Mouse (Mus musculus) stomach, embryonic 14.5 days (tissue): ENCODE data around the gene Pde9a. TPM values are rescaled to one million over a fixed set of nuclear protein-coding genes. Genes with fewer than 3 reads are reported as not detected.
A peak's percentile ranks its signal among the peaks of the same experiment; 100 is the strongest.

Source experiments
- ATAC-seq: fragments of 200-750 bp; cut with Nextera tagmentation; 2 replicates; pipeline ENCODE4 v1.8.0; 2017; ENCODE audit warnings: low read depth, moderate TSS enrichment; ENCODE audit not compliant: insufficient number of reproducible peaks, insufficient read depth, low FRiP score
- H3K27ac ChIP-seq: fragments of 300-500 bp; sonication (generic); 2 replicates; pipeline ENCODE4 v1.5.1; 2014; ENCODE audit warnings: mild to moderate bottlenecking, low read length, moderate library complexity, mixed read lengths
- H3K27me3 ChIP-seq: fragments of 300-500 bp; sonication (generic); 2 replicates; pipeline ENCODE4 v1.6.1; 2014; ENCODE audit warnings: low read length, control low read depth, mixed read lengths; ENCODE audit not compliant: control insufficient read depth, insufficient read depth
- H3K36me3 ChIP-seq: fragments of 300-500 bp; sonication (generic); 2 replicates; pipeline ENCODE4 v1.6.1; 2014; ENCODE audit warnings: mild to moderate bottlenecking, control low read depth, low read length, moderate library complexity, mixed read lengths; ENCODE audit not compliant: control insufficient read depth, insufficient read depth
- H3K4me1 ChIP-seq: fragments of 300-500 bp; sonication (generic); 2 replicates; pipeline ENCODE4 v1.6.1; 2014; ENCODE audit warnings: low read length, control low read depth, mixed read lengths; ENCODE audit not compliant: control insufficient read depth, insufficient read depth
- H3K4me2 ChIP-seq: fragments of 300-500 bp; sonication (generic); replicated peaks from 2 replicates; pipeline ENCODE4 v1.6.1; 2014; ENCODE audit warnings: low read depth, low read length, control low read depth
- H3K4me3 ChIP-seq: fragments of 300-500 bp; sonication (generic); 2 replicates; pipeline ENCODE4 v1.5.1; 2014; ENCODE audit warnings: low read depth, low read length, control low read depth
- H3K9ac ChIP-seq: fragments of 300-500 bp; sonication (generic); replicated peaks from 2 replicates; pipeline ENCODE4 v1.6.1; 2014; ENCODE audit warnings: low read depth, mild to moderate bottlenecking, control low read depth, low read length, moderate library complexity, mixed read lengths
- H3K9me3 ChIP-seq: fragments of 300-500 bp; sonication (generic); 2 replicates; pipeline ENCODE4 v1.6.1; 2016; ENCODE audit warnings: low read depth, low read length, control low read depth; ENCODE audit not compliant: control insufficient read depth
- whole genome bisulfite sequencing: fragments of 180-500 bp; shearing (Covaris S2); extraction: QIAGEN DNeasy Blood & Tissue Kit; methylation state at CpG from one replicate; pipeline ENCODE4 v1.1.7; 2014; 5-methylcytosine and 5-hydroxymethylcytosine counted together
- polyA plus RNA-seq: library from polyadenylated mRNA; unstranded; fragments of >200 nt; fragmentation: Nextera tagmentation; extraction: Ambion mirVana; gene quantifications from 2 replicates; pipeline ENCODE4 v1.2.1, GENCODE M21; 2014

Pde9a gene
- polyA plus RNA-seq, 1 experiment from 2014 or later = 42.8 TPM

DNA sequence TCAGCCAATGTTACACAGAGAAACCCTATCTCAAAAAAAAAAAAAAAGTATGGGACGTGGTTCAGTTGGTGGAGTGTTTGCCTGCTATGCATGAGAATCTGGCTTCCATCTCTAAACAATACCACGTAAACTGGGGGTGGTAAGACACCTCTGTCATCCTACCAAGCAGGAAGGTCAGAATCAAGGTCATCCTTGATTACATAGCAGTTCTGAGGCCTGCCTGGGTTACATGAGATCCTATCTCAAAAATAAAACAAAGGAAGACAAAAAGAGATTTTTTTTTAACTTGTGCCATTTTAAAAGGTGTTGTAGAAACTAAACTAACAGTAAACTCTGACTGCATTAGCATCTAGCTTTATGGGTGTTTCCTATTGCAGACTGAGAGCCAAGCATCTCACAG lies 66.8 kb downstream of the Pde9a start:
- ATAC-seq = no peak
- H3K9me3 ChIP-seq = no peaks in the 10 kb centered on the region
- H3K9ac ChIP-seq = no peak overlapping the region
- H3K27me3 ChIP-seq = no peaks in the 10 kb centered on the region
- H3K27ac ChIP-seq = peak overlapping the region; percentile 91
- no peak overlapping the region for H3K4me3 ChIP-seq
- peaks cover 46% of the 10 kb centered on the region for H3K4me1 ChIP-seq
- H3K36me3 ChIP-seq = 0 out of 2 replicates have a peak, but pooled peaks cover 4% of the 10 kb centered on the region
- no peak overlapping the region for H3K4me2 ChIP-seq
- 55% methylated on average over 2 of the region's 2 CpGs for WGBS

DNA sequence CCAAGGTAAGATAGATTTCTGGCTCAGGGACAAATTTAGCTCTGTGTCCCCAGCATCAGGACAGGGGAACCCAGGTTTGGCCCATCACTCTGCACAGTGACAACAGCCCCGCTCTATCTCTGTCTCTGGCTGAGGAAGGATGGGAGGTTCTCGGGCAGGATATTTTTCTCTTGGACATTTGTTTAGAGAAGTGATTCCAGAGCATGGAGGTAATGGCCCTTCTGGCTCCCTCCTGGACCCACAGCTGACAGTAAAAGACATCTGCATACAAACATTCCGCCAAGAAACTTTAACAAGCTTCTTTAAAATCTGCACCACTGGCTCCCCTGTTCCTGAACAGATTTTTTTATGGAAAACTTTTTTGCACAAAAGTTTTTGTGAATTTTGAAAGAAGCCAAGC lies 67.5 kb downstream of the Pde9a start:
- H3K4me3 ChIP-seq = no peak overlapping the region
- peaks cover 4% of the 10 kb centered on the region; the same call in 1 of the 2 replicates for H3K36me3 ChIP-seq
- no peak overlapping the region for H3K9ac ChIP-seq
- H3K27me3 ChIP-seq = no peaks in the 10 kb centered on the region
- H3K4me2 ChIP-seq = no peak overlapping the region
- peaks cover 46% of the 10 kb centered on the region for H3K4me1 ChIP-seq
- WGBS = 31% methylated on average over 3 of the region's 3 CpGs
- peak; percentile 35; the same call in 1 of the 2 replicates for ATAC-seq
- peak overlapping the region; percentile 91 for H3K27ac ChIP-seq
- no peaks in the 10 kb centered on the region for H3K9me3 ChIP-seq

DNA sequence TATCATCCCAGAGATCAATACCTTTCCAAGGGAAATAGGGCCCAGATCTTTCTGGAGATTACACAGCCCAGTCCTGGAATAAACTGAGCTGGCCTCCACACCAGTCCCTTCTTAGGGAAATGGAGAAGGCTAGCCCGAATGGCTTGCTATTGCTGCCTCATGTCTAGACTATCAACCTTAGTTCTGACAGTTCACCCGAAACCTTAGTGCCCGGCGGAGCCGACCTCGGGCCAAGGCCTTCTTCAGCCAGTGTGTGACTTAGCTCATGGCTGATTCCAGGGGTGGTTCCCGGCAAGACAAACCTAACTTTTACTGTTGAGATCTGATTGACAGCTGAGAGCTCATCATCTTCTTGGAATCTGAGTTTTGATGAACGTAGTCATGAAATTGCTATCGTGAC lies 68.0 kb downstream of the Pde9a start:
- 50% methylated on average over 9 of the region's 9 CpGs for WGBS
- Histone ChIP-seq H3K36me3 (peaks cover 4% of the 10 kb centered on the region; the same call in 1 of the 2 replicates), H3K4me3 (no peak overlapping the region), H3K9ac (no peak overlapping the region), H3K4me2 (no peak overlapping the region), H3K9me3 (no peaks in the 10 kb centered on the region), H3K4me1 (peaks cover 46% of the 10 kb centered on the region), H3K27ac (peak overlapping the region; percentile 95), H3K27me3 (no peaks in the 10 kb centered on the region)
- ATAC-seq = no peak

DNA sequence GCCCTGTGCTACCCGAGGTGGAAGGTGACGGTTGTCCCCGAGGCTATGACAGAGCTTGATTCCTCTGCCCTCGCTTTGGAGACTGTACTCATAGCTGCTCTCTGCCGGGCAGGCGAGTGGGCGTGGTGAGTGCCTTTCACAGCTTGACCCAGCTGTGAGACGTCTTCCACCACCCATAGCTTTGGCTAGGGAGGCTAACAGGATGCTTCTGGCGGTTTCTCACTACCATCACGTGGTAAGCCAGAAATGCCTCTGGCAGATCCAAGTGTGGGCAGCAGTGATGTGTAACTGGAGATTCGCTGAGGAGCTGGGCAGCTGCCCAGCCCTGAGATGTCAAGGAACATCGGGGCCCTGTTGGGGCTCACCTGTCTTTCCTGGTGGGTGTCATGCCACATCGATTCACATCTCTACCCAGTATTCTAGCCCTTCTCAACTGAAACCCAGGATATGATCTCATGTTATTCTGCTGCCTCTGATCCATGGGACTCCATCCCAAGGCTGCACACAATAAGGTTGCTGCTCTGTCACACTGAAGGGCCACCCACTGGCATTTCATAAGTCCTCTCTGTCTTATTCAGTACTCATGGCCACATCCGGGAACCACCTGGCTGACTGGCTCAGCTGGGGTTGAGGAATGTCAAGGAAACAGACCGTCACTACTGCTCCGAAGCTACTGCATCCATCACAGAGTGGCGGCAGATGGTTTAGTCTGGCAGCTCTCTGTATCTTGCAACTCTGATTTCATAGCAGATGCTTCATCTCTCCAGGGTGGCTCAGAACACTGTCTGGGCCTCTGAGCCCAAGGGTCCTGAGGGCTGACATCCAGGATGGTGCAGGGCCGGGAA lies 70.9 kb downstream of the Pde9a start:
- no peak for ATAC-seq
- Histone ChIP-seq H3K9me3 (no peaks in the 10 kb centered on the region), H3K27me3 (no peaks in the 10 kb centered on the region), H3K4me1 (peaks cover 31% of the 10 kb centered on the region), H3K9ac (no peak overlapping the region), H3K27ac (peak overlapping the region; percentile 64), H3K4me3 (no peak overlapping the region), H3K4me2 (no peak overlapping the region), H3K36me3 (peaks cover 8% of the 10 kb centered on the region)
- WGBS = 48% methylated on average over 18 of the region's 18 CpGs

GRCm38 (mm10) chr17:31460416-31460815 lies 74.4 kb downstream of the Pde9a start:
- WGBS = 70% methylated on average over 4 of the region's 4 CpGs
- H3K4me2 ChIP-seq = no peak overlapping the region
- no peak overlapping the region for H3K9ac ChIP-seq
- peaks cover 15% of the 10 kb centered on the region for H3K4me1 ChIP-seq
- no peak for ATAC-seq
- no peak overlapping the region for H3K4me3 ChIP-seq
- H3K36me3 ChIP-seq = peaks cover 8% of the 10 kb centered on the region
- H3K27me3 ChIP-seq = no peaks in the 10 kb centered on the region
- no peak overlapping the region for H3K27ac ChIP-seq
- no peaks in the 10 kb centered on the region for H3K9me3 ChIP-seq

- H3K9me3 ChIP-seq = no peaks in the 10 kb centered on the region
- no peak overlapping the region for H3K27ac ChIP-seq
- ATAC-seq = no peak
- no peaks in the 10 kb centered on the region for H3K4me1 ChIP-seq
- no peaks in the 10 kb centered on the region for H3K27me3 ChIP-seq
- no peak overlapping the region for H3K4me2 ChIP-seq
- peaks cover 15% of the 10 kb centered on the region for H3K36me3 ChIP-seq
- 93% methylated on average over 2 of the region's 2 CpGs for WGBS
- no peak overlapping the region for H3K9ac ChIP-seq
- H3K4me3 ChIP-seq = no peak overlapping the region
Measured at GRCm38 (mm10) chr17:31462506-31462905, 76.5 kb downstream of the Pde9a start.

DNA sequence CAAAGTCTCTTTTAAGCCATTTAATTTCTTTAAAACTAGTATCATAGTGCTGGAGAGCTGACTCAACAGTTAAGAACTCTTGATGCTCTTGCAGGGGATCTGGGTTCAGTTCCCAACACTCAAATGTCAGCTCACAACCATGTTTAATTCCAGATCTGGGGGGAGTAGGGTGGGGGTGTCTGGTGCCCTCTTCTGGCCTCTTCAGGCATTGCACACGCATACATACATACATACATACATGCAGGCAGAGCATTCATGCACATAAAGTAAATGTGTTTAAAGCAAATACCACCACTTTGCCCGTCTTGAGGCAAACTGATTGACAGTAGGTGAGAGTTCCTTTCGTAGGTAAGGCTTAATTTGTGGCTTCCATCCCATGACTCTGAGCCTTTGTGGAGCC lies 80.8 kb downstream of the Pde9a start:
- Histone ChIP-seq H3K4me3 (no peak overlapping the region), H3K27ac (no peak overlapping the region), H3K9ac (no peak overlapping the region), H3K36me3 (peaks cover 18% of the 10 kb centered on the region), H3K4me2 (no peak overlapping the region), H3K27me3 (no peaks in the 10 kb centered on the region), H3K9me3 (no peaks in the 10 kb centered on the region), H3K4me1 (no peaks in the 10 kb centered on the region)
- 87% methylated on average over 3 of the region's 3 CpGs for WGBS
- ATAC-seq = no peak

- Histone ChIP-seq H3K27ac (no peak overlapping the region), H3K9ac (no peak overlapping the region), H3K9me3 (no peaks in the 10 kb centered on the region), H3K27me3 (no peaks in the 10 kb centered on the region), H3K36me3 (peaks cover 22% of the 10 kb centered on the region), H3K4me1 (no peaks in the 10 kb centered on the region), H3K4me2 (no peak overlapping the region), H3K4me3 (no peak overlapping the region)
- WGBS = 62% methylated on average over 5 of the region's 5 CpGs
- ATAC-seq = no peak
Measured at GRCm38 (mm10) chr17:31468496-31468895, 82.5 kb downstream of the Pde9a start.
